Mouse (Mus musculus) yolk sac, embryonic 10.5 days (tissue): ENCODE data around the gene Kif6.
A peak's percentile ranks its signal among the peaks of the same experiment; 100 is the strongest.

ENCODE experiments used
- DNase-seq: peaks from one replicate; pipeline ENCODE4 v3.0.0-alpha.2; 2017; ENCODE audit warnings: low spot score

Gene Kif6

DNA sequence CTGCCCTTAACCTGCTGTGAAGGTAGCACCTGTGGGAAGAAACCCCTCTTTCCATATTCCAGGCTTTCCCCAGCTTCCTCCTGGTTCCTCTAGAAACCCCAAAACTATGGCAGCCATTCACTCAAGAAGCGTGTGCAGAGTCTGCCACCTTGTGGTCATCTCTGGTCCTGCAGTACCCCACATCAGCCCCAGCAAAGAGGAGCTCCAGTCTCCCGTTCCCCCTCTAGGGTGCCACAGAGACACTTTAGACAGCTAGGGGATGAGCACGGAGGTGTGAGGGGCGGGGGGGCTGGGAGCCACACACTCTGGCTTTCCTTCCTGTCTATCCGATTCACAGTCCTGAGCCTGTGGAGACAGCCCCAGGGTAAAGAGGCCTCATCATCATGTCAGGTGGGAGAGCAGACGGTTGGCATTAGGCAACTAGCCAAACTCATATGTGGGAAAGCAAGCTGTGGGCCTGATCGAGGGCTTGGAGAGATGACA lies 284.0 kb downstream of the Kif6 start:
- peak; percentile 18 for DNase-seq

DNA sequence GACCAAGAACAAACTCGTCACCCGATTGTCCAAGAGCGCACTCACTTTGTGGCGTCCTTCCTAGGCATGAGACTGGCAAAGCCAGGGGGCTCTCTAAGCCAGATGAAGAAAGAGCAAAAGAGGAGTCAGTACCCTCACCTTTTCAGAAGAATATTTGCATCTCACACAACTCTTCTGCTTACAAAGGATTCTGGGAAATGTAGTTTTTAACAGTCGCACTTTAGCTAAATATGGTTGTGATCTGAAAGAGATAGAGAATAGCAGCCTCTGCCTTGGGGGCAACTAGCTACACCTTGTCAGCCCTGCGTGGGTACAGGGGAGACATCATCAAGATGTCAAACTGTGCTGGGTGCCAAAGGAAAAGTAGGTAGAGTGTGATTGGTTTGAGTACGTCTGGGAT lies 287.7 kb downstream of the Kif6 start:
- no peak for DNase-seq

- no peak for DNase-seq
Observed at GRCm38 (mm10) chr17:49923429-49923828, 308.5 kb downstream of the Kif6 start.

- DNase-seq, result no peak
Observed at GRCm38 (mm10) chr17:49927611-49928010, 312.7 kb downstream of the Kif6 start.

GRCm38 (mm10) chr17:49933806-49934205 lies 318.9 kb downstream of the Kif6 start:
- no peak for DNase-seq

- DNase-seq, result no peak
Observed at GRCm38 (mm10) chr17:49934586-49934985, 319.6 kb downstream of the Kif6 start.

DNA sequence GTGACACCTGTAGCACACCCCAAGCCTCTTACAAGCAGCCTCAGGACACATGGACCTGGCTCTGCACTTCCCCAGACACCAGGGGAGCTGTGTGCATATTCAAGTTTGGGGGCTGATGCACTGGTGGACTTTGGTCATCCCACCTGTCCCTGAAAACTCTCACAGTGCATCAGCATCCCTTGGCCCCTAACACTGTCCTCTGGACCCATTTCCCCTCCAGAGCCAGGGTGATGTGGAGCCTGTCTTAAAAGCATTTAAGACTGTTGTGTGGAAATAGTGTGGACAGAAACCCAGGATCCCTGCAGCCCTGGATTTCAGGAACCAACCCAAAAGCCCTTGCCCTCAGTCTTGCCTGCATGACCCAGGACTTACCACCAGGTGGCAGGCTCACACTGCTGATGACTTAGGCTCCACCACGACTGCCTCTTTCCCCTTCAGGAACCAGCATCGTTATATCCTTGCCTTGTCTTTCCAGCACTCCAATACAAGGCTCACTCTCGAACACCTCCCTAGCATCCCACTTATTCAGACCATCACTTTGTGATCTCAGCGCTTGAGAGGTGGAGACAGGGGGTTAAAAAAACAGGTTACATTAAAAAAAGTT lies 320.8 kb downstream of the Kif6 start:
- peak; percentile 15 for DNase-seq

- DNase-seq, result no peak
Observed at GRCm38 (mm10) chr17:49936214-49936613, 321.3 kb downstream of the Kif6 start.

DNA sequence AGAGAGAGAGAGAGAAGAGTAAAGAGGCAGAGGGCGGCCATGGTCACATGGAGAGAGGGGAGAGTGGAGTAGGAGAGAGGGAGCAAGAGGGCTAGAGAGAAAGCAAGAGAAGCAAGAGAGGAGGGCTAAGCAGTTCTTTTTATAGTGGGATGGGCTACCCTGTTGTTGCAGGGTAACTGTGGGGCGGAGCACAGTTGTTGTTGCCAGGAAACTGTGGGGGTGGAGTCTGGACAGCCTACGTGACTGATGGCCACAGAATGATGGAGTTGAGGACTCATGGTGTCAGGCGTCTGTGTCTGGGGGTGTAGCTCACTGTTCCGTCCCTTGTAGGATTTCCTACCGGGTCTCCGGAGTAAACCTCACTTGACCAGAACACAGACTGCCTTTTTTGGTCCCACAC lies 324.2 kb downstream of the Kif6 start:
- DNase-seq, result no peak

DNA sequence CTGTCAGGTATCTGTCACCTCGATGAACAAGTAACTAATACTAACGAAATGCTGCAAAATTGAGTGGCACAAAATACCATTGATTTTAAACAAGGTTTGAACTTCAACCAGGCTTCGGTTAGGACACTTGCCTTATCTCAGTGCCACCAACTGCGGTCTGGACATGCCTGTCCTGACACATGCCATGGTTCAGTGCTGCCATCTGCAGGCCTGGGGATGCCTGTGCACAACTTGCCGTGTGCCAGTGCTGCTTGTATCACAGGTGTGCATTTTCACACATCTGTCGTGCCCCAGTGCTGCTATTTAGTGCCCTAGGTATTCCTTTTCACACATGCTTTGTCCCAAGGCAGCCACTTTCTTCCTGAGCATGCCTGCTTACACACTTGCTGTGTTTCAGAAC lies 327.7 kb downstream of the Kif6 start:
- DNase-seq, result no peak

- DNase-seq, result peak; percentile 16
Observed at GRCm38 (mm10) chr17:49951491-49951855, 336.5 kb downstream of the Kif6 start.

GRCm38 (mm10) chr17:49951856-49952607 lies 337.1 kb downstream of the Kif6 start:
- DNase-seq, result no peak

DNA sequence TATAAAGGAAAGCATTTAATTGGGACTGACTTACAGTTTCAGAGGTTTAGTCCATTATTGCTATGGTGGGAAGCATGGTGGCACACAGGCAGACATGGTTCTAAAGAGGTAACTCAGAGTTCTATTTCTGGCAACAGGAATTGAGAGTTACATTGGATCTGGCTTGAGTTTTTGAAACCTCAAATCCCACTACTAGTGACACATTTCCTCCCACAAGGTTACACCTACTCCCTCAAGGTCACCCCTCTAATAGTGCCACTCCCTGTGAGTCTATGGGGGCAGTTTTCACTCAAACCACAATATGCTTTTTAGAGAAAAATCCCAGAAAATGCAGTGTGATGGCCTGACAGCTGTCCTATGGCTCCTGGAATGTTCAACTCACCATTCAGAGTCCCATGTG lies 344.1 kb downstream of the Kif6 start:
- DNase-seq, result no peak
